Mouse (Mus musculus): Measurements from ENCODE around the gene Egfr. TPM values are rescaled to one million over a fixed set of nuclear protein-coding genes. Genes with fewer than 3 reads are reported as not detected.
A peak's percentile ranks its signal among the peaks of the same experiment; 100 is the strongest.

Egfr gene
- polyA plus RNA-seq, 1 experiment from 2014 or later = 7.7 TPM

DNA sequence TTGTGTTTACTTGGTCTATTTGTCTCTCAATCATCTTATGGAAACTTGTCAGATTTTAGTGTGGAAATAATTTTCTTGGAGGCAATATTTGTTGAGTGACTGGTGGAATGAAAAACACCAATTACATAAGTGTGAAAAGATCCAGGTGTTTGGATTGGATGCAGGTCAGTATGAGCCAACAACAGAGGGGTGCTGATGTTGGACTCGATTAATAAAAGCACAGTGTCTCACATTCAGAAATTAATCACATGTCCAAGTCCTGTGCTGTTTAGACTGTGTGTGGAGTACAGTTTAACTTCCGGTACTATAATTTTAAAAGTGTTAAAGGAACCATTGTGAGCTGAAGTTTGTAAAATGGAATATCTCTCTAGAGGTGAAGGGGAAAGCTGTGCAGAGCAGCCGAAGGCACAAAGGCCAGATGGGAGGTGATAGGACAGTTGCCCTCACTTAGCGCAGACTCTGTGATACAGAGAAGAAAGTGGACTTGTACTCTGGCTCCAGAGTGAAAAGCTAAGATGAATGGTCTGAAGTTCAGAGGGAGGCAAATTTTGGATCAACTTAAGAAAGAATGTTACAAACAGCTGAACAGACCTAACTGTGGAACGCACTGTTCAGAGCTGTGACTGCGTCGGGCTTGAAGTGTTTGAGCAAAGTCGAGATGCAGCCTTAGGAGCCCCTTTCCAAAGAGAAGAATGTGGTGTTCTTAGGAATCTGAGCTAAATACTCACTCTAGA lies 32.1 kb downstream of the Egfr start:
- Histone ChIP-seq H3K4me2 (no peak overlapping the region), H3K27me3 (no peaks in the 10 kb centered on the region), H3K36me3 (no peaks in the 10 kb centered on the region), H3K27ac (peak overlapping the region; percentile 48; the same call in 1 of the 2 replicates), H3K4me1 (0 out of 2 replicates have a peak, but pooled peaks cover 4% of the 10 kb centered on the region), H3K9ac (no peak overlapping the region), H3K9me3 (replicated peaks) (no peaks in the 10 kb centered on the region), H3K4me3 (replicated peaks) (no peak overlapping the region)
- 66% methylated on average over 8 of the region's 8 CpGs for WGBS
- ATAC-seq (replicated peaks; ENCODE audit: low FRiP score) = no peak

DNA sequence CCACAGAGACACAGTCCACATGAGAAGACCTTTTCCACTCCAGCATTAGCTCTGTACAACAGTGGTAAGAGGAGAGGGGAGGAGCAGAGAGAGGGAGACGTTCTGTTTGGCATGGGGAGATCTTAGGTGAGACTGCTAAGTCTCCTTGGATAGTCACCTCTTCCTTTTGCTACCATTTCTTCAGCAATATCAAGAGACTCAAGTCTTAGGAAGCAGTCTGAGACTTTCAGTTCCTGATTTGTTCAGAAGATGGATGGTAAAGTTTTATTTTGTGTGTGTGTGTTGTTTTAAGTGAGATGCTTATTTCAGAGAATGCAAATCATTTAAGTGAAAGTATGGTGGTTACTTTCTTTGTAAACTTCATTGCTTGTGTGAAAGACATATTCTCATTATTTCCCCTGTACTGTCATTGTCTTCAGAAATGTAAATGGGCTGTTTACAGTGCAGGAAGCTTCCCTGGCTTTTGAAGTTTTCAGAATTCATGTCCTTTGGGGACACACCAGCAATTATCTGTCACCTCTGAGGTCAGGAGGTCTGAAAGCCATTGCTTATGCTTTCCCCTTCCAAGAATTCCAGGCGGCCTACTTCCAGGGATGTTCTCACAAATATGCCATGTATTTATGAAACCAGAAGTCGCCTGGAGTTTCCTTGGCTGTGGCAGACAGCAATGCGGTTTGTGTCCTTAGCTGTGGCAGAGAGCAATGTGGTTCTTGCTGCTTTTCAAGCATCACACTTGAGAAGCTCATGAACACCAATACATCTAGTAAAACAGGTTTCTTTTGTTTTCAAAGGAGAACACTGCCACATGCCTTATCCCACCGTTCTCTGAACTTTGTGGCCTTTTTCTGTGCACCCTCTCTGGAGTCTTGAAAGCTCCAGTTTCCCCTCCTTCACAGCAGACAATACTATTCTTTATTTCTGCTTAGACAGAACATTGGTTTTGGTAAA lies 40.9 kb downstream of the Egfr start:
- Histone ChIP-seq H3K4me3 (replicated peaks) (no peak overlapping the region), H3K9me3 (replicated peaks) (no peaks in the 10 kb centered on the region), H3K27me3 (no peaks in the 10 kb centered on the region), H3K36me3 (no peaks in the 10 kb centered on the region), H3K9ac (no peak overlapping the region), H3K4me1 (peaks cover 4% of the 10 kb centered on the region; the same call in 1 of the 2 replicates), H3K27ac (no peak overlapping the region), H3K4me2 (no peak overlapping the region)
- no peak for ATAC-seq (replicated peaks; ENCODE audit: low FRiP score)
- 46% methylated on average over 5 of the region's 5 CpGs for WGBS

DNA sequence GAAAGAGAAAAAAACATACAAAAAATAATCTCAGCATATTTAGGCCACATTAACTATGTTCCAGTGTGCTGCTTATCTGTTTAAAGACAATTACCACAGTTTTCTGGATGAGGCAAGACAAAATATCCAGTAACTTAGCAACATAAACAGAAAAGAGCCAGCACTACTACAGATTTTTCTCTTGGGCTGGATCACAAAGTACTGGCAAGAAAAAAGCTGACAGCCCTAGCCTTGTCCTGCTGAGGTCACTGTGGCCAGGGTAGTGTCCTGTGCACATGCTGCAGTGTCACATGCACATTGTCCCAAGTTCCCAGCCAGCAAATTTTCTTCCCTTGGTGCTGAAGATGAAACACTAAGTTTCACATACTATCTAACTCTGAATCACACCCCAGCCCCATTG lies 43.0 kb downstream of the Egfr start:
- no peak for ATAC-seq (replicated peaks; ENCODE audit: low FRiP score)
- Histone ChIP-seq H3K27ac (no peak overlapping the region), H3K9me3 (replicated peaks) (no peaks in the 10 kb centered on the region), H3K4me3 (replicated peaks) (no peak overlapping the region), H3K4me2 (no peak overlapping the region), H3K36me3 (no peaks in the 10 kb centered on the region), H3K9ac (no peak overlapping the region), H3K27me3 (no peaks in the 10 kb centered on the region), H3K4me1 (peaks cover 5% of the 10 kb centered on the region)

DNA sequence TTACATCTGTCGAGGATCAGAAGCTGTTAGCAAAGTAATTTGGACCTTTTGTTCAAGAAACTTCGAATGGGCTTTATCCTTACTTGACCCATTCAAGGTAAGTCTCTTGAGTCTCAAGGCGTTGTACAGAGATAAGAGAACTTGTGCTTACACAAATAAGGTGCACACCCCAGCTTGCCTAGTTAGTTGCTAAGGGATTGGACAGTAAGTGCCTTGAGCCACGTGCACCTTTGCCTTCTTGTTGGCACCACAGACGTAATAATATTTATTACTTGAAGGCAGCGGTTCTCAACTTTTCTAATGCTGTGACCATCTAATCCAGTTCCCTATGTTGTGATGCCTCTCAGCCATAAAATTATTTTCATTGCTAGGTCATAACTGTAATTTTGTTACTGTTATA lies 43.5 kb downstream of the Egfr start:
- WGBS = 76% methylated on average over 6 of the region's 6 CpGs
- H3K4me1 ChIP-seq = peaks cover 10% of the 10 kb centered on the region
- no peak overlapping the region for H3K4me3 ChIP-seq (replicated peaks)
- no peak overlapping the region for H3K27ac ChIP-seq
- H3K9ac ChIP-seq = no peak overlapping the region
- H3K27me3 ChIP-seq = no peaks in the 10 kb centered on the region
- no peaks in the 10 kb centered on the region for H3K36me3 ChIP-seq
- ATAC-seq (replicated peaks; ENCODE audit: low FRiP score) = no peak
- no peak overlapping the region for H3K4me2 ChIP-seq
- H3K9me3 ChIP-seq (replicated peaks) = no peaks in the 10 kb centered on the region

DNA sequence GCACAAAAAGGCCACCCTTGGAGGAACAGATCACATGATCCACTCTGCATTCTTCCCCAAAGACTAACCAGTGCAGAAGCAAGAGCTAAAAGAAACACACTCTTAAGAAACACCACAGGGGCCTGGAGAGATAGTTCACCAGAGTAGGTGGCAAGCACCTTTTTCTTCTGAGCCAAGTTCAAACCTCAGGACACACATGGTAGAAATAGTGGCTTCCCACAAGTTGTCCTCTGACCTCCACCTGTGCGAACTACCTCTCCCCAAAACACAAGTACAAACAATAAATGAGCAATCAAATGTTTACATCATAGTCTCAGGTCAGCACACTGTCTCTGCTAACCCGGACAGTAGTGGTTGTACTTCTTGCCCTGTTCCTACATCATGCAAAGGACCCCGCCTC lies 45.5 kb downstream of the Egfr start:
- no peak overlapping the region for H3K4me2 ChIP-seq
- H3K27me3 ChIP-seq = no peaks in the 10 kb centered on the region
- WGBS = 84% methylated on average over 3 of the region's 3 CpGs
- H3K9me3 ChIP-seq (replicated peaks) = no peaks in the 10 kb centered on the region
- H3K9ac ChIP-seq = no peak overlapping the region
- no peak for ATAC-seq (replicated peaks; ENCODE audit: low FRiP score)
- H3K36me3 ChIP-seq = no peaks in the 10 kb centered on the region
- peaks cover 13% of the 10 kb centered on the region for H3K4me1 ChIP-seq
- H3K27ac ChIP-seq = no peak overlapping the region
- no peak overlapping the region for H3K4me3 ChIP-seq (replicated peaks)

DNA sequence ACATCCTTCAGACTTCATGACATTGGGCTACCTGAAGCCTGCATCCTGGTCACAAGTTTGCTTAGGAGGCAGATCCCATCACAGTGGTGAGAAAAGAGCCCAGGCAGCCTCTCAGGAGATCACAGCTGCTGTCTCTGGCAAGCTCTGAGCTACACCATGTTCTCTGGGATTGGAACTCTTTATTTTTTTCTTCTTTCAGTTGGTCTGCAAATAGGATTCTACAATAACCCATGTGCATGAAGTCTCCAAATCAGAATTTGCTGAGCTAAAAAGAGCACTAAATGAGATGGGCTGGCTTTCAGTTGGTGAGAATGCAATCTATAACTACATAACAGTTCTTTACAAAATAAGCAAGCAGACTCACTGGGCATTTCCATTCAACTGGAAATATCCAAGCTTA lies 46.1 kb downstream of the Egfr start:
- no peak overlapping the region for H3K4me2 ChIP-seq
- ATAC-seq (replicated peaks; ENCODE audit: low FRiP score) = no peak
- no peak overlapping the region for H3K9ac ChIP-seq
- H3K9me3 ChIP-seq (replicated peaks) = no peaks in the 10 kb centered on the region
- H3K27ac ChIP-seq = no peak overlapping the region
- no peak overlapping the region for H3K4me3 ChIP-seq (replicated peaks)
- peaks cover 11% of the 10 kb centered on the region for H3K4me1 ChIP-seq
- no peaks in the 10 kb centered on the region for H3K36me3 ChIP-seq
- H3K27me3 ChIP-seq = no peaks in the 10 kb centered on the region

DNA sequence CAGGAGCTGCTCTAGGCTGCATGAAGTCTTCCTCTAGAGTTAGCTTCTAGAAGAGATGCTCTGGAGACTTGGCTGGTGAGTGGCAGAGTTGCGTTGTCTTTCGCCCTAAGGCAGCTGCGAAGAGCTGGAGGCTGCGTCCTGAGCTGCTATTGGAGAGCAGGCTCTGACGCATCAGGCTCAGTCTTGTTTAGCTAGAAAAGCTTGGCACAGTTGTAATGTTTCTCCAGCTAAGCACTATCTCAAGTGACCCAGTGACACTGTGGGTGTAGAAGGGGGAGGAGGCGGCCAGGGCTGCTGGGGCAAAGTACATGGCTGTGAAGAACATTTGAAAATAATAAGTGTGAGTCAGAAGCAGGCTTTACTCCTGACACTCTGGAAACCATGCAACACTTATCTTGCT lies 48.5 kb downstream of the Egfr start:
- no peak overlapping the region for H3K4me3 ChIP-seq (replicated peaks)
- no peaks in the 10 kb centered on the region for H3K9me3 ChIP-seq (replicated peaks)
- H3K27ac ChIP-seq = no peak overlapping the region
- H3K4me1 ChIP-seq = peaks cover 9% of the 10 kb centered on the region
- no peak overlapping the region for H3K9ac ChIP-seq
- 70% methylated on average over 6 of the region's 6 CpGs for WGBS
- no peak overlapping the region for H3K4me2 ChIP-seq
- peak; percentile 41; the same call in 1 of the 2 replicates for ATAC-seq (replicated peaks; ENCODE audit: low FRiP score)
- no peaks in the 10 kb centered on the region for H3K36me3 ChIP-seq
- H3K27me3 ChIP-seq = no peaks in the 10 kb centered on the region

DNA sequence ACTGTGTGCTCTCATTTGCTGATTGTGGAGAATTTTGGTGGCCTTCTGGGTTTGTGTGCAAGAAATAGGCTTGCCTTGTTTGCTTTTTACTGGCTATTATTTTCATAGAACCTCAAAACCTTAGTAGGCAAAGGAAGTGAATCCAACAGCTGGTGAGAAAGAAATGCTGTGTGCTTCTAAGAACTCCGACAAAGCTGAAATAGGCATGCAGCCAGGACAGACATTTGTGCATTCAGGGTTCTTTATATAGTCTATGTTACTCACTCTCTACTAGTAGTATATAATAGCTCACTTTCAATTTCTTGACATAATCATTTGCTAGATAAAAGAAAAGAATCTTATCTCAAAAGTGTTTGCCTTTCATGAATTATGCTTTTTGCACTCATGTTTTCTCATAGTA lies 50.7 kb downstream of the Egfr start:
- ATAC-seq (replicated peaks; ENCODE audit: low FRiP score) = no peak
- no peaks in the 10 kb centered on the region for H3K27me3 ChIP-seq
- no peak overlapping the region for H3K27ac ChIP-seq
- H3K9ac ChIP-seq = no peak overlapping the region
- peaks cover 12% of the 10 kb centered on the region for H3K4me1 ChIP-seq
- no peak overlapping the region for H3K4me2 ChIP-seq
- H3K36me3 ChIP-seq = no peaks in the 10 kb centered on the region
- WGBS = 61% methylated on average over 1 of the region's 1 CpGs
- H3K4me3 ChIP-seq (replicated peaks) = no peak overlapping the region
- no peaks in the 10 kb centered on the region for H3K9me3 ChIP-seq (replicated peaks)

DNA sequence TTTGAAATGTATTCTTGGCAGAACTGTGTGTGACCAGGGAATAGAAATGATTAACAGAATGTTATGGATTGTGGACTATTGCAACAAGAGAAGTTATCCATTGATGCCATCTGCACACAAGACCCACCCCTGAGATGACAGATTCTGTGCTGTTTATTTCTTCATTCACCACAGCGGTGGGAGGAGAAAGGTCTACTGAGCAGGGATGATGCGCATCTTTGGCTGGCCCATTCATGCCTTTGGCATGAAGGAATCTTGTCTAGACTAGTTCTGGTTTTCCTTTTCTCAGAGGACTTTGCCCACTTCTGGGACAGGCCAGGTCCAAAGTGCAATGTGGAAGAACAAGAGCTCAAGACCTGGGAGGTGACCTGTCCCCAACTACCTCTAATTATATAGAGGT lies 52.0 kb downstream of the Egfr start:
- peak; percentile 75 for ATAC-seq (replicated peaks; ENCODE audit: low FRiP score)
- Histone ChIP-seq H3K9ac (no peak overlapping the region), H3K9me3 (replicated peaks) (no peaks in the 10 kb centered on the region), H3K4me1 (peaks cover 14% of the 10 kb centered on the region), H3K27ac (no peak overlapping the region), H3K4me2 (no peak overlapping the region), H3K4me3 (replicated peaks) (no peak overlapping the region), H3K27me3 (no peaks in the 10 kb centered on the region), H3K36me3 (no peaks in the 10 kb centered on the region)
- WGBS = 92% methylated on average over 2 of the region's 2 CpGs

DNA sequence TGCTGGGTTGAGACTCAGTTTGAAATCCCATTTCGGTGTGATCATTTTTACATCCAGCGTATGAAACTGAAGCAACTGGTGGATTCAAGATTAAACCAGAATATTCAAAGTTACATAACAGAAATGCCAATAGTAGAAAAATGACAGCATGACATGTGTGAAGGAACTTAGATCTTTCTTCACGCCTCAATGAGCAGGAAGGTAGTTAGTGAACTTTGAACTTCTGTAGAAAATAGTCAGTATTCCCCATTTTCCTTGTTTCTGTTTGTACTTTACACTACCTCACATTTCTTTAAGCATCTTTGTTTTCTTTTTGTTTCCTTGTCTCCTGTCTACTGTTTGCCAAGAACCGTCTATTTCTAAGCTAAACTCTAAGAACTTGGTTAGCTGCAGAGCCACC lies 53.9 kb downstream of the Egfr start:
- Histone ChIP-seq H3K36me3 (no peaks in the 10 kb centered on the region), H3K4me1 (peaks cover 18% of the 10 kb centered on the region; the same call in 1 of the 2 replicates), H3K27ac (no peak overlapping the region), H3K9ac (no peak overlapping the region), H3K4me3 (replicated peaks) (no peak overlapping the region), H3K27me3 (no peaks in the 10 kb centered on the region), H3K9me3 (replicated peaks) (no peaks in the 10 kb centered on the region), H3K4me2 (no peak overlapping the region)
- WGBS = 86% methylated on average over 4 of the region's 4 CpGs
- ATAC-seq (replicated peaks; ENCODE audit: low FRiP score) = no peak

DNA sequence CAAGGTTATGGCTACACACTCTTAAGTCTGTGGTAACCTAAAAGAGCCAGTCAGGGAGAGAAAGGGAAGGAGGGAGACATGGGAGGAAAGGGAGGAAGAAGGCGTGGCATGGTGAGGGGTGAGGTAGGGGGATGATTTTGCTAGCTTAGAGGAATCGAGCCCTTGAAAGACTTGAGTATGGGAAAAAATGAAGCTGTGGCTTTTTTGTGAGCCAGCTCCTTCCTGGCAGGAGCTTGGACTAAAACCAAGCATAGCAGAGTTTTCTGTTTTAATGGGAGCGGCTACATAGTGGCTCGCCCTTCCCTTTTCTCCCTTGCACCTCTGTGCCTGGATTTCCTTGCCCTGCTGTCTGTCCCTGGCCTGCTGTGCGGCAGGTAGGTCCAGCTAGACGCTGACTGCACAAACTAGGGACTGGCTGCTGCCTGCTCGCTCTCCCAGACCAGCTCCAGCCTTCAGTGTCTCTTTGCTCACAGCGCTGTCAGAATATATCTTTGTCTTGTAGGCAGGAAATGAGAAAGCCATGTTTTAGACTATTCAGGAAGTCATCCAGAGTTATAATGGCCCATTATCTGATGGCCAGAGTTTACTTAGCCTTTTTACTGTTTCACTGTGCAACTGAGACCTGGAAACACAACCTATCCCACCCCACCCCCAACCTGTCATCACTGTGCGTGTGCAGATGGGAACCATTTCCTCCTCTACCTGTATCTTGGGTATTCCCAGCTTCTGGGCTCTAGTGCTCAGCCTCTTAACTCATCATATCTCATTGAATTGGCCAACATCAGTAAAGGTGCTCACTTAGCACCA lies 57.4 kb downstream of the Egfr start:
- H3K9me3 ChIP-seq (replicated peaks) = no peaks in the 10 kb centered on the region

DNA sequence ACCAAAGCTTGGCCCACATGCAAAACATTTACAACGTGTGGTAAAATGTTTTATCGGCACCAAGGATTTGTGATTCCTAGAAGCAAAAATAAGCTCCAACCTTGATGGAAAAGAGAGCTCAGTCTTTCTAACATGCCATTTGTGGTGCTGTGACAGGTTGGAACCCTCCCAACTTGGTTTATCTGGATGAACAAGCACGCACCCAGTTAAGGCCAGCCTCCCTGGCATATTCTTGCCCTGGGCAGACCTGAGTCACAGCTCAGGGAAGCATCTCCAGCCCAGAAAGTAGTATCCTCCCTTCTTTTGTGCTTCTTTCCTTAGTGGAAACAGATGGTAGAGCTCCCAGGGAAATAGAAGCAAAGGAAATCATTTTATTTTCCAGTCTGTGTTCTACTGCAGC lies 58.1 kb downstream of the Egfr start:
- Histone ChIP-seq H3K9ac (no peak overlapping the region), H3K27ac (no peak overlapping the region), H3K4me1 (peaks cover 18% of the 10 kb centered on the region; the same call in 1 of the 2 replicates), H3K27me3 (no peaks in the 10 kb centered on the region), H3K4me2 (no peak overlapping the region), H3K36me3 (no peaks in the 10 kb centered on the region), H3K9me3 (replicated peaks) (no peaks in the 10 kb centered on the region), H3K4me3 (replicated peaks) (no peak overlapping the region)
- no peak for ATAC-seq (replicated peaks; ENCODE audit: low FRiP score)
- 88% methylated on average over 3 of the region's 3 CpGs for WGBS

More for the DNA sequence above, 57.4 kb downstream of the Egfr start:
- no peak overlapping the region for H3K4me3 ChIP-seq (replicated peaks)
- H3K27ac ChIP-seq = peak overlapping the region; percentile 60
- no peak for ATAC-seq (replicated peaks; ENCODE audit: low FRiP score)
- H3K27me3 ChIP-seq = no peaks in the 10 kb centered on the region
- H3K36me3 ChIP-seq = no peaks in the 10 kb centered on the region
- WGBS = 61% methylated on average over 9 of the region's 9 CpGs
- no peak overlapping the region for H3K9ac ChIP-seq
- peaks cover 18% of the 10 kb centered on the region; the same call in 1 of the 2 replicates for H3K4me1 ChIP-seq
- no peak overlapping the region for H3K4me2 ChIP-seq
